Mouse (Mus musculus): ENCODE measurements around the gene Ubn1.

DNA sequence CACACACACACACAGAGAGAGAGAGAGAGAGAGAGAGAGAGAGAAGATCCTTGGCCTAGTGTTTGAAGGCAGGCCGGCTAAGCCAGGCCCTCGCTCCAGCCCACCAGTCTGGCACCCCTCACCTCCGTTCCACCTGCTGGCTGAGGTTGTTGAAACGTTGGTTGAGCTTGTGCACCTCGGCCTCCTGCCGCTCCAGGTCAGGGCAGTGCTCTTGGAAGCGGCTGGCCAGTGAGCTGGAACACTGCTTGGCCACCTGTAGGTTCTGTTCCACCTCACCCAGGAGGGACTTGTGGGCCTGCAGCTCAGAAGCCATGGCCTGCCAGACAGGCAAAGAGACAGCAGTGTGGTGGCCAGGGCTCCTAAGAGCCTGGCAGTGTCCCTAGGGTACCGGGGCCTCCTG lies 46.6 kb downstream of the Ubn1 start:
- TF ChIP-seq CTCF (IDR thresholded peaks at IDR 0.05; ENCODE audit: borderline replicate concordance, insufficient read depth, low read depth, low read length) (no peak), POLR2A (IDR thresholded peaks at IDR 0.05; ENCODE audit: borderline replicate concordance, insufficient read depth, low read length) (no peak)

All from cerebellum, adult 2 months (tissue).